Mouse (Mus musculus): ENCODE data around the gene AC134908.4.

The AC134908.4 gene

DNA sequence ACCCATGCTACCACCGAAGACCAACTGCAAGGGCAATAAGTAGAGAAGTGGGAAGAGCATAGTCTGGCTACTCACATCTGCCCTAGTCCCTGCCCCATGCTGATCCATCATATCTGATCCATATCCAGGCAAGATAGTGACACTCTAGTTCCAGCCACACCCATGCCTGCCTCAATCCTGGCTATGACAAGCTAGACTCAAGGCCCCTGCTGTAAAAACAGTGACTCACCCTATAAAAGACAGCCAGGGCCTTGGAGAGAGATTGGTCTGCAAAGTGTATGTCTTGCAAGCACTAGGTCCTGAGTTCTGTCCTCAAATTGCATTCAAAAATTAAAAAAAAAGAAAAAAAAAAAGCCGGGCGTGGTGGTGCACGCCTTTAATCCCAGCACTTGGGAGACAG, 11.0 kb upstream of the AC134908.4 start:
- DNase-seq, result no peak

DNA sequence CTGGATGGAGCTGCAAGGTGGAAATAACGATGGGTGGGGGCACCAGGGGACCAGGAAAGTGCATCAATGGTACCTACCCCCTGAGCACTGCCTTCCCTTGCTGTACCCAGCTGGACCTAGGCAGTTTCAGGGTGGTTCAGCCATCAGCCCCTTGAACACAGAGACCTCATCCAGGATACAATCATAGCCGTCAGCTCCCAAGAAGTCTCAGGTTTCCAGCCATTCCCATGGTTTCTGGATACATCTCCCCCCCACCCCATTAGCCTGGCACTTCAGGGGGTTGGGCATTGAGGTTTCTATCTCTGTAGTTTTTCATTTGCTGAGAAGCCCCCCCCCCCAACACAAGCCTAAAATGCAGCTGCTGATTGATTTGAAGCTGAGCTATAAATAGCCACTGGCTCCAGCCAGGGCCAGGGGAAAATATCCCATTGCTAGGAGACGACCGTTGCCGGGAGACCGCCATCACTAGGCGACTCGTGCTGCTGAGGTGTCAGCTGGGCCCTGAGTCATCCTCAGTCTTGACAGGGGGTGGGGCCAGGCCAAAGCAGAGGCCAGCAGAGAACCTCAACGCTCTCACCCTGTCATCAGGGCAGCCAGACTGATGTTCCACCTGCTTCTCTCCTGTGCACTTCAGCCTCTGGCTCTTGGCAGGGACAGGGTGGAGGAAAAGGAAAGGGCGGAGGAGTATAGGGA, 7.5 kb upstream of the AC134908.4 start:
- DNase-seq, result peak; percentile 83

DNA sequence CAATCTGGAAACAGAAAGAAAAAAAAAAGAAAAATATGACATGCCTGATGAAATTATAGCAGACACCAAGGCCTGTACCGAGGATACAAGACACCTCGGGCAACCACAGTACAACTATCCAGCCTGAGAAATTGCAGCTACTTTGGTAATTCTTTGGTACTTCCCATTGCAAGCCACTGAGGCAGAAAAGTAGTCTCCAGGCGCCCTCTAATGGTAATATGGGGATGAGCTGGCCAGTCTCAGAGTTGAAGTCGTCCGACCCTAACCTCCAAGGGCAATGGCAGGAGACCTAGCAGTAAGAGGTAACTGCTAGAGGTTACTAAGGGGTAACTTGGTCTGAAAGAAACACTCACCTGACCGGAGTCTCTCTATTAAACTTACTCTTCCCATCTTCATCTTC, 5.6 kb upstream of the AC134908.4 start:
- no peak for DNase-seq

DNA sequence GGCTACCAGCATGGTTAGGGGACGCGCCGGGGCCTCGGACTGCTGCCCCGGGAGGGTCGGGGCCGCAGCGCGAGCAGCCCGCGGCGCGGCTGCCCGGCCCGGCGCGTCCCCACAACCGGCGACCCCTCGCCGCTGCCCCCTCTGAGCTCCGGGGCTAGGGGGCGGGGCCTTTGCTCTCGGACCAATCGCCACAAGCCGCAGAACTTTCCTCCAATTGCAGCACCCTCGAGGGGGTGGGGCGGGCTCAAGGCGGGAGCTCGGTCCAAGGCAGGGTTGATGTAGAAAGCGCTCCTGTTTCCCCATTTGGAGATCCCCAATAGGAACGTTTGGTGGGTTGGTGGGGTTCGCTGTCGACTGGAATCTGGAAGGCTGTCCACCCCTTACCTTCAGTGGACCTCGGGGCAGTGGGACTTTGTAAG, 1.5 kb upstream of the AC134908.4 start, which contains the start of gene Metrn:
Gene Metrn, minus strand, starts transcription at position 186 of the 419 bp plus-strand sequence.
- DNase-seq, result peak; percentile 75

DNA sequence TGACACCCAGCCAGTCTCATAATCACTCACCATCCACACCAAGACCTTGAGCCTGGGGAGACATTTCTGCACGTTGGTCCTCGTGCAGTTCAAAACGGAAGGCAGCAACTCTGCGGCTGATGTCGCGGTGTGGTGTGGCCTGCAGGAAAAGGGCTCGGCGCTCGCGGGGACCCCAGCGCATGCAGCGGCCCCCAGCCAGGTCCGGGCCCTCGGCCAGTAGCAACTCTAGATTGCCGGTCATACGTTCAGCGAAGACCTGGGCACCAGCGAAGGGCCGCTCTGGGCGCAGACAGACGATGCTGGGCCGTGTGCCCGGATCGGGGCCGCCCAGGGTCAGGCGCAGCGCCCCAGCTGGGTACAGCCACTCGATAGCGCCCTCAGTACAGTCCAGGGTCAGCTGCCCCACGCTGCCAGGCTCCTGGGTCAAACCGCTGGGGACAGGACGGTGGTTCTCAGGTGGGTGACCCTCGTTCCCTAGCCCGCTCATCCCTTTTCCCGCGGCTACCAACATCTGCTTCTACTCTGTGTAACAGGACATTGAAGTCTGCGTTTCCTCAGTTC, 832 bp upstream of the AC134908.4 start:
- no peak for DNase-seq

DNA sequence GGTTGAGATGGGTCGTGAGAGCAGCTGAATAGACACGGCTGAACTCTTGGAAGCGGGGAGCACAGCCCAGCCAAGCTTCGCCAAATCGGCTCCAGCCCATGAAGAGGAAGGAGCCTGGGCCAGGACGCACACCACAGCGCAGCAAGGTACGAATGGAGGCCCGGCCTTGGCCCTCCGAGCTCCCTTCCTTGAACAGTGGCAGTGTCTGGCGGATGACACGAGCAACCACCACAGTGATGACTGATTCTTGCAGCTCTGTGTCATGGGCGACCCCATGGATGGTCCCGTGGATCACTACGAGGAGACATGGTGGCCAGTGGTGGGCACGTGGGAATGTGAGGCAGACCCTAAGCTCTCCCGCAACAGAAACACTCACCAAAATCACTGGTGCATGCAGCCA, 461 bp downstream of the AC134908.4 start:
- no peak for DNase-seq

DNA sequence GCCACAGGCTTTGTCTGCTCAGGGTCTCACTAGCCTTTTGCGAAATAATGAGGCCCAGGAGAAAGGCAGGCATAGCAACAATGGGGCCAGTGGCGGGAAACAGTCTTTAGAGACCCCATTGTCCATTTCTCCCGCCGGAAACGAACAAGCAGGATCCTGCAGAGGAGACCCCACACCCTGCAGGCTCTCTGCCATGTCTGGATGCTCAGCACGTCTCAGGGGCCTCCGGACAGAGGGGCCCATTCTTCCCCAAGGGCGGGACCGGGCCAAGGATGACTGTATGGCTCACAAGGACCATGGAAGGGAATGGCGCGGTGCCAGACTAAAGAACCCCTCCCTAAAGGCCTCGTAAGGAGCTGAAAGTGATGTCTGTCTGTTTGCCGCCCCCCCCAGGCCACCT, 1.3 kb downstream of the AC134908.4 start:
- DNase-seq, result no peak

DNA sequence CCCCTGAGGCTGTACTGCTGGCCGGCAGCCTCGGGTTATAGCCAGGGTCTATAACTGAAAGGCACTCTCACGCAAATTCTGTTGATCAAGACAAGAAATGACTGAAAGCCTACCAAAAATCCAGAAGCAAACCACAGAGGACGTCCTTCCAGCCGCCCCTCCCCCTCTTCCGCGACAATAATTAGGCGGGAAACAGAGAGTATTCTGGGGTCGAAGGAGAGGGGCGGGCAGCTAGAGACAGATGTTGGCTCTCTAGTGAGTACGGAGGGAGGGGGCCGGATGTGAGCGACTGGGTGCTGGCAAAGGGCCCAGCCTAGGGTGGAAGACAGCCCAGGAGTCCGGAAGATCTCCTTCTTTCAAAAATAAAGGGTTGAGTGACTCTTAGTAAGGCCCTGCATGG, 2.8 kb downstream of the AC134908.4 start, which contains the start of gene Fam173a:
Gene Fam173a, minus strand, starts transcription at position 287 of the 400 bp plus-strand sequence.
- DNase-seq, result peak; percentile 75

DNA sequence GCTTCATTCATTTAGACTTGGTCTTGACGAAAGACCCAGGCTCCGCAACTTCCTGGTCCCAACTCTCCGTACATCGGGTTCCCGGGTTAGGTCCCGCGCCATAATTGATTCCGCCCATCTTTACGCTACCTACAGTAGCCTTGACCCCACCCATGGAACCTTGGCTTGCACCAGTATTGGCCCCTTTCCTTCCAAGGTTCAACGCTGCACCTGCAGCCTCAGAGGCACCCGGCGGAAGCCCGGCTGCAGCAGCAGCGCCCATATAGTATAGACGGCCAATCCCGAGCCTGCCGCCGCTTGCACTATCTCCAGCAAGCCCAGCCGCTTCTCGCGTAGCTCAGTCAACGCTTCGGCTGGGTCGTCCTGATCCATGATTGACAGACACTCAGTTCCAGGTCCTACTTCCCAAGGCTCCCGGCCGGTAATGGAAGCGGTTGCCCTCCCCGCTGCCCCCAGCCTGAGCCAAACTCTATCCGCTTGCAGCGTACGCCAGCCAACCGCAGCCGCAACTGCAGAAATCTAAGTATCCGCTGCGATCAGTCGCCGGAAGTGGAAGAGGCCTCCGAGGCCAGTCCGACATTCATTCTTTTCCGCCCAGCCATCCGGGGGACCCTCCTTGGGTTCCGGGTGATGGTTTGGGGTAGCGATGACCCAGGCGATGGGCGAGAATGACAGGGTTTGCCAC, 3.5 kb downstream of the AC134908.4 start:
- peak; percentile 83 for DNase-seq

DNA sequence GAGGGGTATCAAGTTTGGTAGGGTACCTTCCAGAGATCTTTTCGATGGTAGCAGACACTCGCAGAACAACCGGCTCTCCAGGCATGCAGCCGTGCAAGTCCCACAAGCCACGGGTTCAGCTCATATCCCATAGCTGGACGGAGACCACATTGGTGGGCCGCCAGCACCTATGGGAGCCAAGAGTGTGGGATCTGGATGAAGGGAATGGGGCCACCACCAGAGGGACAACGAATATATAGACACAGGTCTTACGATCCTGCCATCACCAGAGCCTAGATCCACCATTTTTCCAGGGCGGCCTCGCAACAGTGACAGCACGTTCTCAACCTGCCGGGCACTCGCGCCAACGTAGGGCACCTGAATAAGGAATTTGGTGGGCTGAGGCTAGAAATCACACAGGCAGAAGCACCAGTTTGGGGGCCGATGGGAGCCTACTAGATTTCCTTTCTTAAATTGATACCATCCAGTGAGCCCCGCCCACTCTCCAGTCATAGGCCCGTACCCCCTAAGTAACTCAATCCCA, 4.1 kb downstream of the AC134908.4 start:
- no peak for DNase-seq

DNA sequence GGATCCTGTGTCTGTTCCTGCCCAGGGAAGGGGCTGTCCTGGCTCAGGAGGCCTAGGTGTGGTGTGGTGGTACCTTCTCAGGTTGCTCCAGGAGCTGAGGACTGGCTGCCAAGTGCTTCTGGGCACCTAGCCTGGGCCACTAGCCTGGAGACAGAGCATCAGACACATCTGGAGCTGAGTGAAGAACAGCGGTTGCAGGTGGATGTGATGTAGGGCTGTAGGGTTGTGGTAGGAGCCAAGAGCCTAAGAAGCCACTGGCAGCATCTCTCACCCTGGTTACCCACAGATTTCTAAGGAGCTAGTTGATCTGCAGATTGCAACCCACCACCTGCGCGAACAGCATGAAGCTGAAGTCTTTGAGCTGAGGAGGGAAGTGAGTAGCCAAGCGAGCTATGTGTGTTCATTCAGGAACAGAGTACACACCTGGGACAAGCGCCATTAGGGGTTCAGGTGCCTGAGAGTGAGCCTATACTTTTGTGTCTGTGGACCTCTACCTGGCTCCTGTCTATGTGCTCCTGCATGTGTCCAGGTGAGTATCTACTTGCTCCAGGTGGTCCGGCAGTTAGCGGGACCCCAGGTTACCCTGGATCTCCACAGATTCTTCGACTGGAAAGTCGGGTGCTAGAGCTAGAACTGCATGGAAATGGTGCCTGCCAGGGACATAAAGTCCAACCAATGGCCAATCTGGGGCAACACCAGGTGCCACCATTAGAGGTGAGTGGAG, 8.5 kb downstream of the AC134908.4 start:
- no peak for DNase-seq

DNA sequence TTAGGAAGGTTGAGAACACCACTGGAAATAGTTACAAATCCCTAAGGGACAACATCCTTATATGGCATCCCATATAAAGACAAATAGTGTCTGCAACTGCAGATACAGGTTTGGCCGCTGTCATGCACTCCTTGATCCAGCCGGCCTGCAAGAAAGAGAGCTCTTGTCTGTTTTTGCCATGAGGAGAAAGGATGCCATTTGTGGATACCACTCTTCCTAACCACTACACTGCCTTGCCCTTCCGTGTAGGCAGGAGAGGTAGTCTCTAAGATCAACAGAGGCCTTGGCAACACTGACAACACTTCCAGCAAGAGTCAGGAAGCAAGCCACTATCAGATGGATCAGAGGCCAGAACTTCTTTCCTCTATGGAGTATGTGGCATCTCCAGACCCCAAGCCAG, 9.2 kb downstream of the AC134908.4 start, which contains the start of gene Ccdc78:
Gene Ccdc78, plus strand, starts transcription at position 301 of the 400 bp plus-strand sequence.
- DNase-seq, result no peak

DNA sequence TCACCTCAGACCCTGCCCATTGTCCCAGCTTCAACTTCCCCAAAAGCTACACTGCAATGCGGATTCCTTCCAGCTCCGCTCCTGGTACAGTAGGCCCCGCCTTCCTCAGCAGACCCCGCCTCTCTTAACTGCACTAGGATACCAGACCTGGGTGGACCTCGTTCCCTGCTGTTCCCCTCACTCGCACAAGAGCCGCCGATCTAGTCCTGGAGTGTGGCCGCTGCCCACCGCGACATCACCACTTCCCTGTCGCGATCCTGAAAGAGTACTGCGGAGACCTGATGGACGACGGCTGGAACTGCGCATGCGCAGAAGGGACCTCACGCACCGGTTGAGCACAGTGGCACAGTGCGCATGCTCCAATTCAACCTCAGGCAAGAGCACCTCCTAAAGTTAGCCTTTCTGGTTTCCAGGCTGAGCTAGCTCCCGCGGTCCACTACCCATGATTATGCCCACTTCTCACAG, 10.1 kb downstream of the AC134908.4 start, which contains the start of gene Haghl:
Gene Haghl, minus strand, starts transcription at position 393 of the 465 bp plus-strand sequence.
- DNase-seq, result peak; percentile 99

DNA sequence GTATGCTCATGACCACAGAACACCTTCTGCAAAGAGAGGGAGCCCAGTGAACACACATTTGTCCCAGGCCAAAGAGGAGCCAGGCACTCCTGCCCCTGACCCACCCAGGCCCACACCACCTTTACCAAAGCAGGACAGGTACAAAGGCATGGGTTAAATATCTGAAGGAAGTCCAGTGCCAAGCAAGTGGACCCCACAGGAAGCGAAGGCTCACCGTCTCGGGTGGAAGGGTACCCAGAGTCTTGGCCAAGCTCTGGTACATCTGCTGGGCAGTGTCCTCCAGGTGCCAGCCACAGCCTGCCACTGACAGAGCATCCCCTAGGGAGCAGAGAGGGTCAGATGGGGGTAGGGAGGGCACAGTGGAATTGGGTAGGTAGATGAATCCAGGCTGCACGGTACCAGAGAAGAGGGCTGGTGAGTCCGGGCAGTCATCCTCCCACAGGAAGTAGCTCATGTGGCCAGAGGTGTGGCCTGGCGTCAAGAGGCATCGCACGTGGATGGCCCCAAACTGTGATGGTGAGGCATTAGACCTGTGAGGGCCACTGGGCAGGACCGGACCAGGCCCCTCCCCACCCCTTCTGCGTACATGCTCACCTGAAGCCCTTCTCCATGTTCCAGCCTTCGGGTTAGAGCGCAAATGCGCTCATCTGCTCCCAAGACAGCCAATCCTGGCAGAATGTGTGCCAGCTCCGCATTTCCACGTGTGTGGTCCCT, 11.4 kb downstream of the AC134908.4 start:
- DNase-seq, result no peak

DNA sequence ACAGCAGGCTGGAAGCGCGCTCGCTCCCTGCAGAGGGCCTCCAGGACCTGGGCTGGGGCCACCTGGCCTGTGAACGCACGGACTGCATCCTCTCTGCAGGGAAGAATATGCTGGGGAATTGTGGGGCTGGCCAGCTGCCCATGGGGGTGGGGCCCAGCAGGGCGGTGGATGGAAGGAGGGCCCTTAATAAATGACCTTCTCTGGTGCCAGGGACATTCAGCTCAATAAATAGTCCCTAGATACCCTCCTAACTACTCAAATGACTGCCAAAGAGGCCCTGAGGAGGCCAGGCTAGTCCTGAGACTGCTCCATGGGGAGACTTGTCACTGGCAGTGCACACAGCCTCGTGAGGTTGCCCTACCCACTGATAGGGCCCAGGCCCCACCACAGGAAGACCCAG, 12.4 kb downstream of the AC134908.4 start:
- DNase-seq, result no peak

DNA sequence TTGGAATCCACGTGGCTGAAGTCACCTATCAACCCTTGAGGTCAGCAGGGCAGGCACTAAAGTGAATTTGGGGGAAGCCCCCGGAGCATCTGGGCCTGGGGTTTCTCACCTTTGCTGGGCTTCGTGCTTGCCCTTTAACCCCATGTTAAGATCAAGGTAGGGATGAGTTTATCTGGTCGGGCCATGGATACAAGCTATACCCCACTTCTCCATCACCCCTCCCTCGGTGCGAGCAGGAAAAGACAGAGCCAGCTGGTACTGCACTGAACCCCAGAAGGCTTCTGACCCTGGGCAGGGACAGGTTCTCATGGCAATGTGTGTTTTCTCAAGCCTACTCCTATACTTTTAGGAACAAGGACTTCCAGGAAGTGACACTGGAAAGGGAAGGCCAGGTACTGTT, 14.1 kb downstream of the AC134908.4 start:
- no peak for DNase-seq

DNA sequence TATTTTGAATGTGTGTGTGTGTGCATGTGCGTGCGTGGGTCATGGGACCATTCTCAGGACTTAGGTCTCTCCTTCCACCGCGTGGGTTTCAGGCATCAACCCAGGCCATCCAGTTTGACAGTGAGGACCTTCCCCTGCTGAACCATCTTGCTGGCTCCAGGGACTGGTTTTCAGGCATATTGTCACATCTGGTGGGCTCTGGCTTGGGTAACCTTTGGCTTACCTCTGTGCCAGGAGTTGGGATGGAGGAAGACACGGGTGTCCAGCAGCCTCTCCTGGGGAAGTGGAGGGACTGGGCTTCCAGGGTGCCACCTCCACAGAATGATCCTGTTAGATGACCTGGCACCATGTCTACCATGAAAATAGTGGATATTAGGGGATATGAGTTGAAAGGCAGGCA, 17.5 kb downstream of the AC134908.4 start:
- no peak for DNase-seq

DNA sequence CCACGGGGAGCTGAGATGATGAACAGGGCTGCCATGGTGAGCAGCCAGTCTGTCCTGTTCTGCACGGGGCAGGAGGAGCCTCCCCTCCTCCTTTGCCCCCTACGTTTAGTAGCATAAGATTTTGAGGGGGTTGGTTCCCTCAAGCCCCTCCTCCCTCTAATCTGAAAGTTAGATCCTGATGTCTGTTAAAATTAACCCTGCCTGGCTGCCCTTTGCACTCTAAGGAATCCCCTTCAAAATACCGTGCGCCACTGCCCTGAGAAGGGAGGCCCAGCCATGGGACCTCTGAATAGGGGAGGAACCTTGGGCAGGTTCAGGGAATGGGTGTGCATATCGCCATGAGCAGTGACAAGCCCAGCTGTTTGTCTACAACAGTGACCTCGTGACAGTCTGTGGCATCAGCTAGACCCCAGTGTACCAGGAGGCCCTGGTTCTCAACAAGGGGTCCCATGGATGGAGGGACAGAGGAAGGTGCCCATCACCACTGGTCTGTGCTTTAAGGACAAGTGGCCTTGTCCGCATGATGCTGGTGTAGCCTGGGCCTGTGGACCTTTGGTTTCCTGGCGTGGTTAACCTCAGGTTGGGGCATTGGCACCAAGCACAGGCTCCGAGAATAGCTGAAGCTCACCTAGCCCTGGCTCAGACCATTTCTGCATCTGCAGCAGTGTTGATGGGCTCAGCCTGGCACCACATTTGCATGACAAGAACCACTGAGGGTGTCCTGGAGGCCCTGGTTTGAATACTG, 20.0 kb downstream of the AC134908.4 start:
- DNase-seq, result no peak

DNA sequence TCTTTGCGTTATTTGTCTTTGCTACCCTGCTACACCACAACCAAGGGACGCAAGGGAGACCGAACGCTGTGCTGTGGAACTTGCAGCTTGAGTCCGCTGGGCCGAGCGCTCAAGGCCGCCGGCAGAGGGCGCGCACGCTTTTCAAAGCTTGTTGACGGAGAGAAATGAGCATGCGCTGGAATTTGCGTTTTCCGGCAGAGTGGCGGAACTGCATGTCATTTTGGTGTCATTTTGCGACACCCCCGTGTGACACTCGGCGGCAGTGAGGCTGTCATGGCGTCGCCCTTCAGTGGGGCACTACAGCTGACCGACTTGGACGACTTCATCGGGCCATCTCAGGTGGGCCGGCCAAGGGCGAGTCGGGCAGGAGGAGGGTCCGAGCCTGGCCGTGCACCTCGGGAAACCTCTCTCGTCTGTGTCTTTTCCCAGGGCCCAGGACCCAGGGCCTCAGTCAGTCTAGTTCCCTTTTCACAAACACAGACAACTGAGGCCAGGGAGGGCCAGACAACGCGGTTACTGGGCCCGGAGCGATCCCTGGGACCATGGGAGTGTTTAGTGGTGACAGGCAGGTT, 21.8 kb downstream of the AC134908.4 start, which contains the start of gene Narfl:
Gene Narfl, plus strand, starts transcription at position 228 of the 572 bp plus-strand sequence.
- DNase-seq, result peak; percentile 98

DNA sequence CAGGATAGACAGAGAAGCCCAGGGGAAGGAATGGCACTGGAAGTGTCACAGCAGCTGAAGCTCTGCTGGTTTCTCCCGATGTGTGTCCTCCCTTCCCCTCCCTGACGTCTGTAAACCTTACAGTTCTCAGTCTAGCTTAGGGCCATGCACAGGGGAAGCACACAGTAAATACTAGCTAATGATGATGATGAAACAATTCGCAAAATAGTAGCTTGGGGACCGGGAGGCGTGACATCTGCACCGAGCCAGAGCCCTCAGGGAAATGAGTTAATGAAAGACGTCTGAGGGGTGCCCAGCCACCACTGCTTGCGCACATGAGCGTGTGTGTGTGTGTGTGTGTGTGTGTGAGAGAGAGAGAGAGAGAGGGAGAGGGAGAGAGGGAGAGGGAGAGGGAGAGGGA, 26.1 kb downstream of the AC134908.4 start:
- DNase-seq, result no peak

DNA sequence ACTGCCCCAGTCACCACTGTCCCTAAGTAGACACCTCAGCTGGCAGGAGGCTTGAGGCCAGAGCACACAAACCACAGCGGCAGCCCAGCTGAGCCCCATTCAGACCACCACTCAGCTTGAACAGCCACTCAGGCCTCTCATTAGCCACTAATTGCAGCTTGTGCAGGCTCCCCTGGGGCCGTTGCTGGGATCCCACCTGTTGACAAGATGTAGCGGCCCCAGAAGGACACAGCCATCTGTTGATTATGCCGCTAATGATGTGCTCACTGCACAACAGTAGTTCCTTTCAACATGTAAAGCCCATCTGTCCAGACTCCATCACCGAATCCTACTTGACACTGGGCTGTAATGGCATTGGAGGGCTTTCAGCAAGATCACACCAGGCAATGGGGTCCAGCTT, 29.6 kb downstream of the AC134908.4 start:
- no peak for DNase-seq

Data from right cerebral cortex, postnatal 14 days (tissue).